Mouse (Mus musculus): ENCODE measurements at regions not wholly inside any gene's neighbourhood (a gene's known extent, or its start where the extent isn't known, plus 50 kb on each side); places are given as distances from the start of the nearest gene placed in this dataset.

- no peak for DNase-seq
These were observed 209.7 kb downstream of the Igsf11 start for GRCm38 (mm10) chr16:39102151-39102550.

- no peak for DNase-seq
These were observed 211.1 kb downstream of the Igsf11 start for GRCm38 (mm10) chr16:39103360-39104095.

GRCm38 (mm10) chr16:39109383-39110033, 217.0 kb downstream of the Igsf11 start:
- DNase-seq: peak in 1 of 2 experiments; percentile 26

GRCm38 (mm10) chr16:39110089-39110488, 217.6 kb downstream of the Igsf11 start:
- DNase-seq: no peak

- no peak for DNase-seq
These were observed 225.6 kb downstream of the Igsf11 start for GRCm38 (mm10) chr16:39118059-39118458.

- no peak for DNase-seq
These were observed 227.3 kb downstream of the Igsf11 start for GRCm38 (mm10) chr16:39119811-39120210.

- DNase-seq: no peak
These were observed 231.0 kb downstream of the Igsf11 start for GRCm38 (mm10) chr16:39123445-39123952.

GRCm38 (mm10) chr16:39132459-39132858, 240.0 kb downstream of the Igsf11 start:
- no peak for DNase-seq

- DNase-seq: no peak
These were observed 243.3 kb downstream of the Igsf11 start for GRCm38 (mm10) chr16:39135777-39136176.

GRCm38 (mm10) chr16:39147151-39147550, 254.7 kb downstream of the Igsf11 start:
- no peak for DNase-seq

GRCm38 (mm10) chr16:39151325-39152318, 259.2 kb downstream of the Igsf11 start:
- no peak for DNase-seq

- no peak for DNase-seq
These were observed 266.4 kb downstream of the Igsf11 start for GRCm38 (mm10) chr16:39158893-39159292.

GRCm38 (mm10) chr16:39159725-39160124, 267.3 kb downstream of the Igsf11 start:
- DNase-seq: no peak

GRCm38 (mm10) chr16:39162684-39163083, 270.2 kb downstream of the Igsf11 start:
- no peak for DNase-seq

- DNase-seq: no peak
These were observed 299.4 kb downstream of the Igsf11 start for GRCm38 (mm10) chr16:39191861-39192260.

GRCm38 (mm10) chr16:39195431-39195830, 303.0 kb downstream of the Igsf11 start:
- DNase-seq: no peak

GRCm38 (mm10) chr16:39196896-39197295, 304.4 kb downstream of the Igsf11 start:
- DNase-seq: no peak

GRCm38 (mm10) chr16:39223551-39223950, 331.1 kb downstream of the Igsf11 start:
- DNase-seq: no peak

- no peak for DNase-seq
These were observed 337.0 kb downstream of the Igsf11 start for GRCm38 (mm10) chr16:39229501-39229900.

GRCm38 (mm10) chr16:39230439-39230838, 338.0 kb downstream of the Igsf11 start:
- DNase-seq: no peak

GRCm38 (mm10) chr16:39234290-39234689, 341.8 kb downstream of the Igsf11 start:
- no peak for DNase-seq

- DNase-seq: no peak
These were observed 381.0 kb downstream of the Igsf11 start for GRCm38 (mm10) chr16:39273490-39273889.

GRCm38 (mm10) chr16:39284484-39284883, 392.0 kb downstream of the Igsf11 start:
- DNase-seq: no peak
